Mouse (Mus musculus) adrenal gland, adult 18-20 months (tissue): ENCODE results near the gene Uggt1. TPM values are rescaled to one million over a fixed set of nuclear protein-coding genes. Genes with fewer than 3 reads are reported as not detected.

ENCODE experiments used
- DNase-seq, 2 experiments: peaks; one replicate each; pipeline ENCODE4 v3.0.0; 2021 to 2022; ENCODE audit warnings: low spot score in 2 of 2
- microRNA-seq, 2 experiments: library from miRNA; unstranded; fragments of <30 nt; microRNA quantifications; one replicate each; pipeline ENCODE4 v1.2.0; 2021; ENCODE audit warnings: borderline number of aligned reads in 2 of 2
- total RNA-seq, 2 experiments: library from RNA; stranded (reverse); gene quantifications; 1 replicate in 1 of 2; 2 replicates in 1 of 2; pipeline ENCODE4 v1.2.3; 2021

Uggt1 gene
- total RNA-seq, 2 experiments from 2014 or later = 37.4 to 46.4 TPM

DNA sequence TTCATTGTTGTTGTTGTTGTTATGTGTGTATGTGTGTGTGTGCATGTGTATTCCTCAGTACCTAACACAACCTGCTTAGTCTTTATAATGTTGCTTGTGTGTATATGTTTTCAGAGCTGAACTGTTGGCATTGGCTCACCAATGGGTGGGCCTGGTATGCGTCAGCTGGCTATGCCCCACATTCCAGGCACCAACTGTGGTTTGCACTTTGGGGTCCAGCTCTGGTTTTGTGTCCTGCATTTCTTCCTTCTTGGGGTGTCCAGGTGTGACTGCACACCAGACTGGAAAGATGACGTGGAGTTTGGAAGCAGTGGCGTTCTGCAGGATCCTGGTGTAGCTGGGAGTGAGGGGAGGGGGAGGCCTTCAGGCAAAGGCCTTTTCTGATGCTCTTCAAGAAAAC lies 125.6 kb downstream of the Uggt1 start:
- DNase-seq = no peak

DNA sequence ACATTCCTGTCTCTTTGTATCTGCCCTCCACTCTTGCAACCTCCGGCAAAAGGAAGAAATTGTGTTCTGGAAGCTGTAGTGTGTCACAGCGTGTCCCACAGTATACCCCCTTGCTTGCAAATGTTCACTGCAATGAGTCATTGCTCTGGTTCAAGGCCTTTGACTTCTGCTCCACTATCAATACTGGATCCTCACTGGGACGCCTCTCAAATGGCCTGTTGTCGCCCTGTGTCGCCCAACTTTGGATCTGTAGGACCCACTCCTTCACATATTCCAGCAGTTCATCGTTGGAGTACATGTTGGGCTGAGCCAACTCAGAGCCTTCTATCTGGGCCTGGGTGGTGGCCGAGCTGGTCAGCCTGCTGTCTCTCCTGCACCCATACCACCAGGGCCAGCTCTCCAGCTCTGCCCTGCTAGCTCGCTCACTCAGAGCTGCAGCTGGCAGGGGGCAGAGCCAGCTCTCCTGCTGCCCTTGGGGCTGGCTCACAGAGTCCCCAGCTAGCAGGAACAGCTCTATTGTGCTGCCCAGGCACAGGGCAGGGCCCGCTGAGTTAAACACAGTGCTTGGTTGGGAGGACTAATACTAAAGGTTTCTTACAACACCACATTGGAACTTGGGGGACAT lies 126.3 kb downstream of the Uggt1 start:
- peak in 1 of 2 experiments; percentile 22 for DNase-seq

DNA sequence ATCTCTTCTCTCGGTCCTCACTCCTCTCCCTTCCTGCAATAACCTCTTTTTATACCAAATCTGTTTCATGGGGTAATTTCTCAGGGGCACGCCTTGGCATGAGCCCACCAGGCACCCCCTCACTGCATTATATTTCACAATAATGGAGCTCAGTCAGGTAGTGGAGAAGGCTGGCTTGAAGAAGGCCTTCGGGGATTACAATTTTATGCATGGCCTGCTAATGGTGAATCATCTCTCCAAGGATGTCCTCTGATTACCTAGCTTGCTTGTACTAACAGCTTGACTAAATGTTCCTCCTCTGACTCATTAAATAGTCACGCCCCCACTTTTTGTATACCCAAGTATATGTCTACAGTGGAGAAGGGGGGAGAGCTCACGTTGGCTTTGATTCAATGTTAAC lies 128.0 kb downstream of the Uggt1 start:
- peak in 1 of 2 experiments; percentile 13 for DNase-seq

DNA sequence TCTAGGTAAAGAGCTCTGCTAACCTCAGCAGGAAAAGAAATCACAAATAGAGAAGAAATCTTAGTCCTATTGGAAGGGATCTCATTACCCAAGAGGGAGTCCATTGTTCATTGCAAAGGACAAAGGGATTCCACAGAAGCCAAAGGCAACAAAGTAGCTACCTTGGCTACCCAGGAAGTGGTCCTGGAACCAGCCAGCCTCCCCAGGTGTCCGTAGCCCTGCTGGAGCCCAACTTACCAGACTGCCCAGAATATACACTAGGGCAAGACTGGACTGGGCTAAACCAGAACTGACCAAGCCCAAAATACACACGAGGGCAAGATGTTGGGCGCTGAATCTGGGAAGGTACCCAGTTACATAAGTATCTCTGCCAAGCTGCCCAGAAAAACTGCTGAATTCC lies 129.7 kb downstream of the Uggt1 start:
- DNase-seq = no peak

DNA sequence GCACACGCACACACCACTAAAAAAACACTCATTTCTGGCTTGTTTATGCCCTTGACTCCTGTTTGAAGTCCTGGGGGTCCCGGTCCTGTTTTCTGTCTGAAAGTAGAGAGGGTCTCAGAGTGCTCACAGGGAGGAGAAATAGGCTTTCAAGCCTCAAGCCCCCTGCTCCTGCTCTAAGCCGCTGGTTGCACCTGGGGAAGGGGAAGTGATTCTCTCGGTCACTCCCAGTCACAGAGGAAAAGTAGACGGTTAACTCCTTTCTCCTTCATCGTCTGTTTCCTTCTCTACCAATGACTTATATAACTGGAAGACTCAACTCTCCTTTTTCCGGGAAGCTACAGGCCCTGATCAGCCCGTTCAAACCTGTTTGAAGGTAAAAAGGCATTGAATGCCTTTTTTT lies 130.8 kb downstream of the Uggt1 start:
- DNase-seq = no peak

DNA sequence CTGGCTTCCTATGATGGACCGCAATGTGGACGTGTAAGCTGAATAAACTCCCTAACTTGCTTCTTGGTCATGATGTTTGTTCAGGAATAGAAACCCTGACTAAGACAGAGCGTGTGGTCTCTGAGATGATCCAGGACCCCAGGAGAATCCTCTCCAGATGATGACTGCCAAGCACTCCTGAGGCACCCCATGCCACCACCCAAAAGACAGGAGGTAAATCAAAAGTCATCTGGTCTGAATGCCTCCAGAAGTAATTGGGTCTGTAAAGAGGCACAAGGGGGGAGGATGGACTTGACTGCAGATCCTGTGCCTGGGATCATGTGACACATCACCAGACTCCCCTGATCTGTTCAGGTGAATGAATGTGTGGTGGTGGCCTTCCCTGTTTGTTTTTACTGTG lies 131.9 kb downstream of the Uggt1 start:
- no peak for DNase-seq

DNA sequence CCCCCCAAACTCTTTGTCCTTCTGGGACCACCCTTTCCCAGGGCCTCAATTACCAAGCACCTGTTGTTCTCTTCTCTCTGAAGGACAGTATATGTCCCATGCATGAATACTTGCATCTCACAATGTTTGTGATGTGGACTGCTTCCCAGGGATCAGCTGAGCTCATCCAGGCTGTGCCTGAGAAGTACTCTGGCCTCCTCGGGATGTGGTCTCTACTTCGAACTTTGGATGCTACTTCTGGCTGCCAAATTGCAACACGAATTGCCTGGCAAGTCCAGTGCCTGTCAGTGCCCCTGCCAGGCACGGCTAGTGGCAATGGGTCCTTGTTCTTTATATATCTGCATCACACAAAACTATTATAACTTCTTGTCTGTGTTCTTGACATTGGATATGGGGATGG lies 134.5 kb downstream of the Uggt1 start:
- DNase-seq = no peak

DNA sequence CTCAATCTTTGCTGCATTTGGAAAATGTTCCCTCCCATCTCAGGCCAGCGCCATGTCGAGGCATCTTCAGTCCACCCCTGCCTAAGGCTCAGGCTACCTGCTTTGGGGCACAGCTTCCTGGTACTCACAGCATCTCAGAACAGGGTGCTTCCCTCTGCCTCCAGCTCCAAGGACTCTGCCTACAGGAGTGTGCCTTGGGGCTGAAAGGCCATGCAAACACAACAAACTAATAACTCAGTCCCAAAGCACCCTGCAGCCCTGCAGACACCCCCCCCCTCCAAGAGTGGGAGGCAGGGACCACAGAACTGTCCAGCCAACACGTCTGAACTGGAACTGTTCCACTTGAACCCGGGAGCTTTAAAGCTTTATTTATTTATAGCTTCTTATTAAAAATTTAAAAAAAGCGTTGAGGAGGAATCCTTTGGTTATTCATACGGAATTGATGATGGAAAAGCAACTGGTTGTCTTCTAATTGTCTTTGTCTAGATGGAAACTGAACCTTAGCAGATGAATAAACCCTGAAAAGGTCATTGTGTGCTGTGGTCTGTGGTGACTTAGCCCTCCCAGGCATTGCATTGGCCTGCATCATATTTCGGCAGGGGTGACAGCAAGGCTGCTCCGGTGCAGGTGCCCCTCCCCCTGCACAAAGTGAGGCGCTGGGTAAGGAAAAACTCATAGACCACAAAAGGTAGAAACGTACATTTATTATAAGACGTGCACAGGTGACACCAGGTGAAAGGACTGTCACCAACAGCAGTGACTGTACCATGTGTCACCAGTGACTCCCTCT lies 138.4 kb downstream of the Uggt1 start:
- no peak for DNase-seq

DNA sequence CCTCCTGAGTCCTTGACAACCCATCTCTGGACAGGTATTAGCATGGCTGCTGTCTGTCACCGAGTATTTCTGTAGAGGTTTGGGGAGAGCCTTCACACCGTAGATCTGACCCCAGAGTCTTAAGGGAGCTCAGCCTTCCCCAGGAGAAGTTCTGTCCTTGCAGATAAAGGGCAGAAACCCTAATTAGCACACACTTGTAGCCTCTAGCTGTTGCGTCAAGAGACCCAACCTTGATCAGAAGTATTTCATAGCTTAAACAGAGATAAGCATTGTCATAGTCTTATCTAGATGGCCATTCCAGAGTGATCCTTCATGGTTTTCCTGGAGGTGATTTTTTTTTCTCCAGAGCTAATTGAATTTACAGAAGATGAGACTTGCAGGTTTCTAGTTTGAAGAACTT lies 144.1 kb downstream of the Uggt1 start:
- no peak for DNase-seq

DNA sequence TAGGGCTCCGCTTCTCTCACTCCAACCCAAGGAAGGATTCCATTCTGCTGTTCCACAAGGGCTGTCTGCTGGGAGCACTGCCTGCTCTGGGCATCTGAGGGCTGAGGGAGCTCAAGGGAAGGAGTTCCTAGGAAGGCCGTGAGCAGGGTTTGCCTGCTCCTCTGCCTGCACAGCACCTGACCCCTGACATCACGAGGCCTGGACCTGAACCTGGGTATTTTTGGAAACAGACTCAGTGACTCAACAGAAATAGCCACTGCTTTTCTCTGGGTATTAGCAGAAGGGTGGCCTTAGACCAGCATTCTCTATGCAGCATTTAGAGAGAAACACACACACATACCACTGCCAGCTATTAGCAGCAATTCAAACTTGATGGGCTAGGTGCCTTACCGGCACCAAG lies 146.1 kb downstream of the Uggt1 start:
- DNase-seq = no peak

DNA sequence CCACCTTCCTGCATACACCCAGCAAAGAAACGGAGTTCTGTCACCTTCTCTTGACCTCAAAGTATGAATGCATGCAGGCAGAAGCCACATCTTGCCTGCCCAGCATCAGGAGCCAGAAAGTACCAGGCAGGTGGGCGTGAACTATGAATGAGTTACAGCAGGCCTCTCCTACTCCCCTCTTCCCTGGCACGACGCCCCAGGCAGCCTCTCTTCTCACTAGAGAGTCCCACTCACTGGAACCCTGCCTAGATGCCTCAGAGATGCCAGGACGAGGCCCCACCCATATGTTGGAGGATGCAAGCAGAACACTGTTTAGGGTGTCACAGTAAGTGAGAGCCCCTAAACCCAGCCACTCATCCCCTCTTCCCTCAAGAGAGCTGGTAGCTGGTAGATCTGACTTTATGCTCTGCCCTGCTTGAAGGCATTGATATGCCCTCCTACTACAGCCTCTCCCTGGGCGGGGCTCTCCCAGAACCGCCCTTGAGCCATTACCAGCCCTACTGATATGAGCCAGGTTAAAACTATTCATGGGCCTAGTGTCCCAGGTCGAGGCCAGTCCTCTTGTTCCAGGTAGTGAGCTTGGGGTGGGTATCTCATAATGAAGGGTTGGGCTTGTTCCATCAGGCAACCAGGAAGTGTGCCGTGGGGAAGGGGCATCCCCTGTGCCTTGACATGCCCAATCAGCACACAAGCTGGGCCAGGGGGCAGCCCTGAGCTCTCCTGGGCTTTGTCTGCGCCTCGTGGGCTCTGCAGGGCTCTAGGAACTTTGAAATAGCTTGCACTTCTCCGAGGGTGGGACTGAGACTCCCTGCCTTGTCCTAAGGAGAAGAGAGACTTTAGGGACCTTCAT lies 148.9 kb downstream of the Uggt1 start:
- DNase-seq = no peak

DNA sequence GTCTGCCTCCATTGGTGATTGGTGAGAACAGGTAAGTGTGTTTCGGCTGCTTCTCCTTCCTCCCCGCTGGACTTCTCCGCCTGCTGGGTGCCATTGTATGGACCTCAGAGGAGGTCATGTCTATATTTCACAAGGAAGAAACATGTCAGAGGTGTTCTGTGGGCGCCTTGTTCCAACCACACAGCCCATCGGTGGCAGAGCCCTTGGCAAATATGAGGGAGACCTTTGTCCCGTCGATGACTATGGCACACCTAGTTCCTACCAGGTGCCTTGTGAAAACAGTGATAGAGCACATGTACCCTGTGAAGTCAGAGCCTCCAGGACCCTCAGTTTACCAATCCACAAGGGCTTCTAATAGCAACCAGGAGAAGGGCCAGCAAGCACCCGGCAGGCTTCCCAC lies 150.8 kb downstream of the Uggt1 start:
- no peak for DNase-seq

DNA sequence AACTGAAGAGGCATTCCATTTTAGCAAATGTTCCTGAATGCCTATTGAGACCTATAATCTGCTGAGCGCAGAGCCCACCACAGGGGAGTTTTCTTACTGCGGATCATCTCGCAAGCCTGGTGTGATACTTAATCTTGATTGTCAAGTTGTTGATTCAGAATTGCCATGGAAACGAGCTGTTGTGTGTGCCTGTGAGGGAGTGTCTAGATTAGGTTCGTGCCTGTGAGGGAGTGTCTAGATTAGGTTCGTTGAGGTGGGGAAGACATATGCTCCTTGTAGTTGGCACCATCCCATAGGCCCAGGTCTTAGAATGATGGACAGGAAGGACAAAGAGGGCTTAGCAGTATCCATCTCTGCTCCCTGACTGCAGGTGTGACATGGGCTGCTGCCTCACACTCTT lies 153.3 kb downstream of the Uggt1 start:
- no peak for DNase-seq

DNA sequence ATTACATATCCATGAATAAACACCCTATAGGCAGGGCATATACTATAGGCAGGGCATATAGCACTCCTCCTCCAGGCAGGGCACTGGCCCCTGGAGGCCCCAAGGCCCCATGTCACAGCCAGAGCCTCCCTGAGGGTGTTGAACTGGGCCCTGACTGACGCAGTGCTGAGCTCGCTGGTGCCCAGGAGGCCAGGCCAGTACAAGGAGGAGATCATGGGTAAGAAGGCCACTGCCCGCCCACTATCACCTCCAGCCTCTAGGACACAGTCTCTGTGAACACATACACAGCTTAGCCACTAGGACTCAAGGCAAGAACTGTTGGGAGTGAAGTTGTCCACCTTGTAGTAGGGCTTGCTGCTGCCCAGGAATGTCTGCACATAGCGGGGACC lies 153.8 kb downstream of the Uggt1 start:
- no peak for DNase-seq

Small RNAs within 50 kb of the gene (microRNA-seq; reads per million reads assigned to microRNA genes)
- 2.4 to 4.3 reads per million in 2 experiments for gene Mir6897

Other genes starting within 250 kb of the Uggt1 start
- gene Hs6st1, start 176.3 kb downstream of the Uggt1 start, total RNA-seq = 100 to 1,000 TPM in 1 of 2 experiments, 10 to 100 TPM in 1; 43.5 to 122 TPM
- 10 to 100 TPM in 1 of 2 experiments, 1 to 10 TPM in 1; 4.7 to 12.9 TPM for gene Neurl3, start 30.0 kb upstream of the Uggt1 start, total RNA-seq
- gene Arid5a, start 63.0 kb upstream of the Uggt1 start, total RNA-seq = 1 to 10 TPM; 6.3 to 7.9 TPM
- 100 to 1,000 TPM in 1 of 2 experiments, 10 to 100 TPM in 1; 97.7 to 107 TPM for gene Kansl3, start 124.5 kb upstream of the Uggt1 start, total RNA-seq
- gene Fer1l5, start 127.6 kb upstream of the Uggt1 start, total RNA-seq = under 1 TPM in 1 of 2 experiments, not detected in 1; 0.16 TPM
- gene Lman2l, start 200.6 kb upstream of the Uggt1 start, total RNA-seq = 10 to 100 TPM; 48.6 to 62.1 TPM
- 1 to 10 TPM; 3.6 to 5.9 TPM for gene Cnnm4, start 226.9 kb upstream of the Uggt1 start, total RNA-seq